Mouse (Mus musculus) embryonic stem cell, embryonic (primary cell): ENCODE results near the gene Bace1.
"Not testable (repeated sequence)": the region's sequence is repeated elsewhere in the genome, so short reads cannot be mapped to it uniquely, and the experiment has no call there.

ENCODE experiments used
- CTCF ChIA-PET, 4 experiments: fragments of 300-600 bp in 2 of 4; fragments of 350-600 bp in 2 of 4; sonication (Branson Sonifier 250); formaldehyde crosslinking; loops; one replicate each; lab custom pipeline; 2022; ENCODE audit warnings: inconsistent platforms in 2 of 4; lab: Charles Lee
- POLR2A ChIA-PET, 4 experiments: fragments of 300-600 bp in 2 of 4; fragments of 350-600 bp in 2 of 4; sonication (Branson Sonifier 250); formaldehyde crosslinking; loops; one replicate each; lab custom pipeline; 2022; ENCODE audit warnings: antibody characterized with exemption in 4 of 4, inconsistent platforms in 1 of 4; lab: Charles Lee

Bace1 gene

GRCm38 (mm10) chr9:45827663-45828290, 10.6 kb upstream of the Bace1 start:
- POLR2A ChIA-PET, result interaction anchor here in 3 of 4 experiments (0.6 to 1.3 kb wide), 12 partner anchors 10 to 930 kb away, joined by 3 to 4 read pairs (median 3); partner anchors contain the start of gene Bace1 (in 2 of the 3)
- CTCF ChIA-PET, result interaction anchor here (0.6 to 2.8 kb wide), 20 partner anchors 10 to 634 kb away, joined by 3 to 14 read pairs (median 4); partner anchors contain the start of gene Bace1 (in 2 of the 4)

- CTCF ChIA-PET, result interaction anchor here (0.6 to 2.8 kb wide), 25 partner anchors 10 to 634 kb away, joined by 3 to 14 read pairs (median 4); partner anchors contain the start of genes Bace1 (in 2 of the 4), Pcsk7 (in 1 of the 4) and Rnf214 (in 1 of the 4)
- POLR2A ChIA-PET, result interaction anchor here in 3 of 4 experiments (0.6 to 1.3 kb wide), 13 partner anchors 10 to 931 kb away, joined by 3 to 4 read pairs (median 3); partner anchors contain the start of gene Bace1 (in 2 of the 3)
Measured at GRCm38 (mm10) chr9:45828291-45828963, 10.0 kb upstream of the Bace1 start, which contains the start of gene Cep164. TSS of gene Cep164 (minus strand) at chr9:45828691.

- CTCF ChIA-PET, result interaction anchor here in 3 of 4 experiments (0.6 to 2.8 kb wide), 15 partner anchors 9 to 417 kb away, joined by 3 to 14 read pairs (median 4); partner anchors contain the start of genes Bace1 (in 2 of the 3), Pcsk7 (in 1 of the 3) and Rnf214 (in 1 of the 3)
- POLR2A ChIA-PET, result interaction anchor here in 2 of 4 experiments (0.9 to 1.3 kb wide), 4 partner anchors 9 to 108 kb away, joined by 3 read pairs; partner anchors contain the start of gene Bace1 (in 2 of the 2)
Measured at GRCm38 (mm10) chr9:45829107-45829506, 9.3 kb upstream of the Bace1 start.

DNA sequence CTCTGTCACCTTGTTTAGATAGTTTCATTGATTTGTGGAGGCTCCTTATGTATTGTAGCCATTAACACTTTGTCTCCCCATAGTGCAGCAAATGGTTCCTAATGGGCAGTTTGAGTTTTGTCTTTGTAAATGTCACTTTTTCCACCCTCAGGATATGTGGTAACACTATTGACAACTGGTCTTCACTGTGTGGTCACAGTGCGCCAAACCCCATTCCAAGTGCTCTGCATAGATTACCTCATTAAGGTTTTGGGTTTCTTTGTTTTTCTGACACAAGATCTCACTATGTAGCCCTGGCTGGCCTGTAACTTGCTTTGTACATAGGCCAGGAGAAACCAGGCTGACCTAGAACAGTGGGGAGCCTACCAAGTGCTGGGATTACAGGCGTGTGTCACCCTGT, 5.5 kb upstream of the Bace1 start:
- CTCF ChIA-PET, result no interaction called here
- POLR2A ChIA-PET, result no interaction called here

- CTCF ChIA-PET, result interaction anchor here in 1 of 4 experiments (0.6 kb wide), 1 partner anchor 358 kb away, joined by 3 read pairs; no protein-coding TSS in a partner anchor
Measured at GRCm38 (mm10) chr9:45833461-45833860, 4.9 kb upstream of the Bace1 start.

GRCm38 (mm10) chr9:45838069-45838433, 329 bp upstream of the Bace1 start:
- POLR2A ChIA-PET, result interaction anchor here in 3 of 4 experiments (0.6 to 1.7 kb wide), 11 partner anchors 8 to 489 kb away, joined by 3 to 7 read pairs (median 3); partner anchors contain the start of gene Cep164 (in 1 of the 3)
- CTCF ChIA-PET, result interaction anchor here in 3 of 4 experiments (0.6 to 1.8 kb wide), 12 partner anchors 9 to 873 kb away, joined by 3 to 10 read pairs (median 3); partner anchors contain the start of genes Cep164 (in 2 of the 3) and Ube4a (in 1 of the 3)

More at GRCm38 (mm10) chr9:45833461-45833860, 4.9 kb upstream of the Bace1 start:
- POLR2A ChIA-PET, result interaction anchor here in 1 of 4 experiments (0.9 to 1.4 kb wide), 3 partner anchors 11 to 18 kb away, joined by 3 to 4 read pairs (median 3); no protein-coding TSS in a partner anchor

DNA sequence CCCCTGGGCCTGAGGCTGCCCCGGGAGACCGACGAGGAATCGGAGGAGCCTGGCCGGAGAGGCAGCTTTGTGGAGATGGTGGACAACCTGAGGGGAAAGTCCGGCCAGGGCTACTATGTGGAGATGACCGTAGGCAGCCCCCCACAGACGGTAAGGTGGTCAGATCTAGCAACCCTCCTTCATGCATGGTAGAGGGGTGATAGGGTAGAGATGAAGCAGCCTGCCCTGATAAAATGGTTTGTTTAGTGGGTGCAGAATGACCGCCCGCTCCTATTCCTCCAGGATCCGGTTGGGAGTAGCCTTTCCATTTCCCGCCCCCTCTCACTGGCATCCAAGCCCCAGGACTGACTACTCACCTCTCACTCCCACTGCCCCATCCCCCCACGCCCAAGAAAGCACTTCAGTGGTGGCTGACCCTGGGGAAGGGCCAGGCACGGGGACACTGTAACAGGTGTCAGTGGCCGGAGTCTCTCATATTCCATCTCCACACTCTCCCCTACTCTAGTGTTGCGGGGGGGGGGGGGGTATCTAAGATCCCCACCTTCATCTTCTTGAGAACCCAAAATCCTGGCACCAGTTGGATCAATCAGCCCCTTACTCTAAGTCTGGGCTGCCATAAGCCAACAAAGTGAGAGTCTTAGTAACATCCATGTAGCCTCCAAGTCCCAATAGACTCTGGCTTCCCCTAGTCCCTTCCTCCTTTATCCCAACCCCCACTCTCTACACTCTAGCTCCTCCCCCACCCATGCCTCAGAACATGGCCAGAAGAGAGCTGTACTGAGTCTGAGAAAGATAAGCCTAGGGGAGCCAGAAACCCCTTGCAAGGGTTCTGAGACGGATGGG, 980 bp downstream of the Bace1 start:
- POLR2A ChIA-PET, result interaction anchor here in 2 of 4 experiments (0.5 to 1.7 kb wide), 11 partner anchors 11 to 490 kb away, joined by 3 to 7 read pairs (median 3); no protein-coding TSS in a partner anchor
- CTCF ChIA-PET, result interaction anchor here in 2 of 4 experiments (0.7 to 1.8 kb wide), 4 partner anchors 10 to 426 kb away, joined by 3 to 10 read pairs (median 6); partner anchors contain the start of gene Cep164 (in 2 of the 2)

GRCm38 (mm10) chr9:45839982-45840300, 1.6 kb downstream of the Bace1 start:
- ChIA-PET CTCF (interaction anchor here in 1 of 4 experiments (0.7 to 1.8 kb wide), 2 partner anchors 11 to 27 kb away, joined by 3 to 10 read pairs; partner anchors contain the start of gene Cep164), POLR2A (interaction anchor here in 2 of 4 experiments (0.8 to 1.3 kb wide), 7 partner anchors 10 to 490 kb away, joined by 3 to 7 read pairs (median 3); no protein-coding TSS in a partner anchor)

DNA sequence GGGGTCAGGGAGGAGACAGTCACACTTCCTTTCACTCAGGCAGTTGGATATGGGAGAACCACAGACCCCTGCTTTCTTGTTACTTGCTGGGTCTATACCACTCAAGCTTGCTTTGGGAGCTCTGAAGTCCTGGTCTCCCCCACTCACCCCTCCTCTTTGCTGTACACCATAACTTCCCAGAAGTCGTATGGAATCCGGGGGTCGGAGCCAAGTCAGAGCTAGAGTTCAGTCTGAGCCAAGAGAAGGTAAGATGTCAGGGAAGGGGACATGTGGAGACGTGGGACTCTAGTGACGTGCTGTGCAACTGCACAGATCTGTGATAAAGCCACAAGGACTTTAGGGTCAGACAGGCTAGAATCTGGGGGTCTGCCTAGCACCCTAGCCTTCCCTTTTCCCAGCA, 2.0 kb downstream of the Bace1 start:
- ChIA-PET POLR2A (interaction anchor here in 2 of 4 experiments (0.6 to 1.3 kb wide), 7 partner anchors 10 to 491 kb away, joined by 3 to 7 read pairs (median 3); no protein-coding TSS in a partner anchor), CTCF (interaction anchor here in 1 of 4 experiments (0.7 kb wide), 1 partner anchor 26 kb away, joined by 3 read pairs; no protein-coding TSS in a partner anchor)

- ChIA-PET POLR2A (interaction anchor here in 1 of 4 experiments (0.9 to 1.5 kb wide), 4 partner anchors 9 to 492 kb away, joined by 3 to 4 read pairs (median 4); no protein-coding TSS in a partner anchor), CTCF (interaction anchor here in 1 of 4 experiments (1.1 kb wide), 1 partner anchor 95 kb away, joined by 3 read pairs; no protein-coding TSS in a partner anchor)
Measured at GRCm38 (mm10) chr9:45841458-45841857, 3.1 kb downstream of the Bace1 start.

- CTCF ChIA-PET, result interaction anchor here in 2 of 4 experiments (0.8 to 1.0 kb wide), 2 partner anchors 94 to 430 kb away, joined by 3 read pairs; no protein-coding TSS in a partner anchor
- POLR2A ChIA-PET, result interaction anchor here in 2 of 4 experiments (0.8 to 2.5 kb wide), 5 partner anchors 10 to 494 kb away, joined by 3 to 9 read pairs (median 3); no protein-coding TSS in a partner anchor
Measured at GRCm38 (mm10) chr9:45843007-45843406, 4.6 kb downstream of the Bace1 start.

GRCm38 (mm10) chr9:45843780-45844179, 5.4 kb downstream of the Bace1 start:
- CTCF ChIA-PET, result interaction anchor here in 2 of 4 experiments (0.5 to 1.0 kb wide), 3 partner anchors 86 to 384 kb away, joined by 3 to 7 read pairs (median 3); no protein-coding TSS in a partner anchor
- POLR2A ChIA-PET, result interaction anchor here in 2 of 4 experiments (0.6 to 2.5 kb wide), 4 partner anchors 9 to 38 kb away, joined by 3 to 9 read pairs (median 4); no protein-coding TSS in a partner anchor

DNA sequence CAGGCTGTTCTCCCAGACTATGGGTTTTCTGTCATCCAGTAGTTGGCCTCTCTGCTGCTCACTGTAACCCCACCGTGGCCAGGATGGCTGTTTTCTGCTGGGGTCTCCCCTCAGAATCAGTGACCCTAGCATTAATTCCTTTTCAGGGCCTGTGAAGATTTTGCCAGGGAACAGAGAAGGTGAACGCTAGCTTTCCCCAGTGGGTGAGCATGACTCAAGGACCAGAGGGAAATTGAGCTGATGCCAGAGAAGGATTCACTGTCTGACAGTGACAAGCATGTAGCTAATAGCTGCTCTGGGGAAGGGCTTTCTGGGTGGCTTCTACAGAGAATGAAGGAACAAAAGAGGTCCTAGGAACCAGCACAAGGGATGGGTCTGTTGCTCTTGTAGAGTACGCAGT, 7.2 kb downstream of the Bace1 start:
- ChIA-PET CTCF (no interaction called here), POLR2A (interaction anchor here in 2 of 4 experiments (0.6 to 1.4 kb wide), 3 partner anchors 16 to 42 kb away, joined by 3 read pairs; no protein-coding TSS in a partner anchor)

GRCm38 (mm10) chr9:45846176-45846575, 7.8 kb downstream of the Bace1 start:
- POLR2A ChIA-PET, result interaction anchor here in 2 of 4 experiments (0.6 to 2.1 kb wide), 5 partner anchors 8 to 1803 kb away, joined by 3 to 7 read pairs (median 4); partner anchors contain the start of genes Bace1 (in 1 of the 2) and Thy1 (in 1 of the 2)
- CTCF ChIA-PET, result not testable (repeated sequence)

DNA sequence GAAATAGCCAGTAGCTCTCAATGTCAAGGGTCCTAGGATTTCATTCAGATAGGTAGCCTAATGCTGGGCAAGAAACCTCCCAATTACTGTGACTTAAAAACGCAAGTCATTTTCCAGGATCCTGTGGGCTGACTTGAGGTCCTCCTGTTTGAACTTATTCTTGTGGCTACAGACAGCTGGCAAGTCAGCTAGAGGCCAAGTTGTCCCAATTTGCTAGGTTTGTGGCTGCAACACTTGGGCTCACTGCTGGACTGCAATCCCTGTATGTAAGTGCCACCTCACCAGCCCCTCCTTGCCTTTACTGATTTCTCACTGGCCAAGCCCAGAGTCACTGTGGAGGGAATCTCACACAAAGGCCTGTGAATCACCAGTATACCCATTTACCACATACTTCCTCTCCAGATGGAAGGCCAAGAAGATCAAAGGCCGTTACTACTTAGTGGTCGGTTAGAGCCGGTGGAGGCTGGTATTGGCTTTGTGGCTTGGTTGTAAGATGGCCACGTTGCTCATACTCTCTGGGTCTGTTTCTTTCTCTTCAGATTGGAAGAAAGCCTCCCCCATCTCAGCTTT, 8.6 kb downstream of the Bace1 start:
- ChIA-PET POLR2A (interaction anchor here in 1 of 4 experiments (0.6 to 2.1 kb wide), 8 partner anchors 9 to 1804 kb away, joined by 3 to 7 read pairs (median 4); partner anchors contain the start of genes Bace1 and Thy1), CTCF (interaction anchor here in 2 of 4 experiments (0.9 to 1.2 kb wide), 3 partner anchors 9 to 436 kb away, joined by 3 read pairs; partner anchors contain the start of genes Bace1 (in 1 of the 2) and Bud13 (in 1 of the 2))
